Mouse (Mus musculus): ENCODE data around the gene Ptbp1.

Gene Ptbp1

GRCm38 (mm10) chr10:79834769-79835398, 19.3 kb upstream of the Ptbp1 start:
- in situ Hi-C loops (cut with MseI, MboI) = no loop called here

- in situ Hi-C loops (cut with MseI, MboI) = no loop called here
Observed at GRCm38 (mm10) chr10:79836918-79837317, 17.3 kb upstream of the Ptbp1 start.

- in situ Hi-C loops (cut with MseI, MboI) = no loop called here
Observed at GRCm38 (mm10) chr10:79838151-79838550, 16.1 kb upstream of the Ptbp1 start.

- in situ Hi-C loops (cut with MseI, MboI) = no loop called here
Observed at GRCm38 (mm10) chr10:79840091-79840490, 14.1 kb upstream of the Ptbp1 start.

GRCm38 (mm10) chr10:79840644-79841551, 13.3 kb upstream of the Ptbp1 start:
- in situ Hi-C loops (cut with MseI, MboI) = no loop called here

GRCm38 (mm10) chr10:79842322-79842721, 11.9 kb upstream of the Ptbp1 start:
- in situ Hi-C loops (cut with MseI, MboI) = no loop called here

- in situ Hi-C loops (cut with MseI, MboI) = no loop called here
Observed at GRCm38 (mm10) chr10:79843476-79843875, 10.8 kb upstream of the Ptbp1 start.

- in situ Hi-C loops (cut with MseI, MboI) = no loop called here
Observed at GRCm38 (mm10) chr10:79846553-79846952, 7.7 kb upstream of the Ptbp1 start.

- in situ Hi-C loops (cut with MseI, MboI) = no loop called here
Observed at GRCm38 (mm10) chr10:79849941-79850628, 4.1 kb upstream of the Ptbp1 start.

- in situ Hi-C loops (cut with MseI, MboI) = no loop called here
Observed at GRCm38 (mm10) chr10:79851653-79852052, 2.6 kb upstream of the Ptbp1 start.

- in situ Hi-C loops (cut with MseI, MboI) = no loop called here
Observed at GRCm38 (mm10) chr10:79852107-79852789, 2.0 kb upstream of the Ptbp1 start.

- in situ Hi-C loops (cut with MseI, MboI) = no loop called here
Observed at GRCm38 (mm10) chr10:79852827-79853226, 1.4 kb upstream of the Ptbp1 start.

- in situ Hi-C loops (cut with MseI, MboI) = no loop called here
Observed at GRCm38 (mm10) chr10:79853392-79853791, 835 bp upstream of the Ptbp1 start.

- in situ Hi-C loops (cut with MseI, MboI) = no loop called here
Observed at GRCm38 (mm10) chr10:79854801-79855541, 744 bp downstream of the Ptbp1 start.

- in situ Hi-C loops (cut with MseI, MboI) = no loop called here
Observed at GRCm38 (mm10) chr10:79855558-79856184, 1.4 kb downstream of the Ptbp1 start.

GRCm38 (mm10) chr10:79856280-79856679, 2.1 kb downstream of the Ptbp1 start:
- in situ Hi-C loops (cut with MseI, MboI) = no loop called here

GRCm38 (mm10) chr10:79856704-79857451, 2.7 kb downstream of the Ptbp1 start:
- in situ Hi-C loops (cut with MseI, MboI) = no loop called here

GRCm38 (mm10) chr10:79857452-79857811, 3.2 kb downstream of the Ptbp1 start:
- in situ Hi-C loops (cut with MseI, MboI) = no loop called here

- in situ Hi-C loops (cut with MseI, MboI) = no loop called here
Observed at GRCm38 (mm10) chr10:79857894-79858293, 3.7 kb downstream of the Ptbp1 start.

Data from mouse trophoblast stem cell (cell line).